Mouse (Mus musculus) limb, embryonic 14.5 days (tissue): ENCODE results near the gene Nr4a3. TPM values are rescaled to one million over a fixed set of nuclear protein-coding genes. Genes with fewer than 3 reads are reported as not detected.

Experiments
- ATAC-seq: fragments of 200-750 bp; cut with Nextera tagmentation; 2 replicates; pipeline ENCODE4 v1.8.0; 2017; ENCODE audit warnings: low read depth, moderate number of reproducible peaks, moderate TSS enrichment; ENCODE audit not compliant: low FRiP score
- DNase-seq: peaks from one replicate; pipeline ENCODE4 v3.0.0-alpha.2; 2015; ENCODE audit warnings: low spot score
- H3K27ac ChIP-seq: fragments of 300-500 bp; sonication (generic); replicated peaks from 2 replicates; pipeline ENCODE4 v1.5.1; 2014; ENCODE audit warnings: low read depth, mild to moderate bottlenecking, low read length, moderate library complexity, mixed read lengths
- H3K27me3 ChIP-seq: fragments of 300-500 bp; sonication (generic); 2 replicates; pipeline ENCODE4 v1.6.1; 2014; ENCODE audit warnings: low read length, mixed read lengths; ENCODE audit not compliant: control insufficient read depth, insufficient read depth
- H3K36me3 ChIP-seq: fragments of 300-500 bp; sonication (generic); 2 replicates; pipeline ENCODE4 v1.6.1; 2014; ENCODE audit warnings: mild to moderate bottlenecking, low read length, moderate library complexity, mixed read lengths; ENCODE audit not compliant: control insufficient read depth, insufficient read depth
- H3K4me1 ChIP-seq: fragments of 300-500 bp; sonication (generic); 2 replicates; pipeline ENCODE4 v1.6.1; 2014; ENCODE audit warnings: antibody characterized with exemption, low read length, mixed read lengths; ENCODE audit not compliant: control insufficient read depth, insufficient read depth
- H3K4me2 ChIP-seq: fragments of 300-500 bp; sonication (generic); replicated peaks from 2 replicates; pipeline ENCODE4 v1.6.1; 2014; ENCODE audit warnings: low read depth, mild to moderate bottlenecking, low read length, moderate library complexity; ENCODE audit not compliant: severe bottlenecking
- H3K4me3 ChIP-seq: fragments of 300-500 bp; sonication (generic); replicated peaks from 2 replicates; pipeline ENCODE4 v1.5.1; 2014; ENCODE audit warnings: low read length
- H3K9ac ChIP-seq: fragments of 300-500 bp; sonication (generic); 2 replicates; pipeline ENCODE4 v1.6.1; 2014; ENCODE audit warnings: mild to moderate bottlenecking, low read depth, low read length, moderate library complexity; ENCODE audit not compliant: severe bottlenecking
- H3K9me3 ChIP-seq: fragments of 300-500 bp; sonication (generic); 2 replicates; pipeline ENCODE4 v1.6.1; 2016; ENCODE audit warnings: low read length; ENCODE audit not compliant: control insufficient read depth
- POLR2A ChIP-seq: fragments of 200-500 bp; IDR thresholded peaks from 2 replicates; pipeline ENCODE4 v1.8.0; 2012; ENCODE audit warnings: inconsistent platforms, mild to moderate bottlenecking, moderate library complexity, borderline replicate concordance; ENCODE audit not compliant: insufficient read depth, insufficient read length; ENCODE audit errors: extremely low read depth
- WGBS: fragments of 180-500 bp; shearing (Covaris S2); extraction: QIAGEN DNeasy Blood & Tissue Kit; methylation state at CpG from one replicate; pipeline ENCODE4 v1.1.7; 2014; 5-methylcytosine and 5-hydroxymethylcytosine counted together
- polyA plus RNA-seq, 2 experiments: library from polyadenylated mRNA; depleted of rRNA in 1 of 2; stranded (reverse) in 1 of 2; unstranded in 1 of 2; fragments of >200 nt; fragmentation: Nextera tagmentation in 1 of 2; extraction: Ambion mirVana in 1 of 2; gene quantifications; 2 replicates each; pipeline versions ENCODE4 v1.2.1 to v1.2.3; 2012 to 2014

Nr4a3 gene
- polyA plus RNA-seq, 2 experiments: 0.44 to 0.79 TPM

- no peak for ATAC-seq
- no peaks in the 10 kb centered on the region for H3K27me3 ChIP-seq
- no peak overlapping the region for H3K9ac ChIP-seq
- no peak overlapping the region for H3K27ac ChIP-seq
- no peaks in the 10 kb centered on the region for H3K4me1 ChIP-seq
- H3K4me2 ChIP-seq: no peak overlapping the region
- no peaks in the 10 kb centered on the region for H3K36me3 ChIP-seq
- DNase-seq: no peak
- H3K4me3 ChIP-seq: no peak overlapping the region
- WGBS: 80% methylated on average over 3 of the region's 3 CpGs
- H3K9me3 ChIP-seq: no peaks in the 10 kb centered on the region
- no peak for TF ChIP-seq POLR2A
These were observed 27.1 kb downstream of the Nr4a3 start for GRCm38 (mm10) chr4:48072006-48072405.

- DNase-seq: no peak
- peaks cover 4% of the 10 kb centered on the region; the same call in 1 of the 2 replicates for H3K4me1 ChIP-seq
- WGBS: 87% methylated on average over 6 of the region's 6 CpGs
- no peaks in the 10 kb centered on the region for H3K27me3 ChIP-seq
- TF ChIP-seq POLR2A: no peak
- H3K27ac ChIP-seq: no peak overlapping the region
- H3K9ac ChIP-seq: no peak overlapping the region
- H3K36me3 ChIP-seq: no peaks in the 10 kb centered on the region
- H3K4me3 ChIP-seq: no peak overlapping the region
- no peak for ATAC-seq
- no peak overlapping the region for H3K4me2 ChIP-seq
- no peaks in the 10 kb centered on the region for H3K9me3 ChIP-seq
These were observed 28.4 kb downstream of the Nr4a3 start for GRCm38 (mm10) chr4:48073325-48073724.

- Histone ChIP-seq H3K9me3 (no peaks in the 10 kb centered on the region), H3K4me3 (no peak overlapping the region), H3K4me1 (peaks cover 4% of the 10 kb centered on the region; the same call in 1 of the 2 replicates), H3K27me3 (no peaks in the 10 kb centered on the region), H3K36me3 (no peaks in the 10 kb centered on the region), H3K4me2 (no peak overlapping the region), H3K27ac (no peak overlapping the region), H3K9ac (no peak overlapping the region)
- ATAC-seq: no peak
- no peak for DNase-seq
- no peak for TF ChIP-seq POLR2A
- WGBS: 86% methylated on average over 5 of the region's 5 CpGs
These were observed 29.7 kb downstream of the Nr4a3 start for GRCm38 (mm10) chr4:48074451-48075240.

- ATAC-seq: no peak
- Histone ChIP-seq H3K4me3 (no peak overlapping the region), H3K9me3 (no peaks in the 10 kb centered on the region), H3K27ac (no peak overlapping the region), H3K4me2 (no peak overlapping the region; the same call in 1 of the 2 replicates), H3K9ac (no peak overlapping the region), H3K36me3 (no peaks in the 10 kb centered on the region), H3K27me3 (no peaks in the 10 kb centered on the region), H3K4me1 (peaks cover 4% of the 10 kb centered on the region; the same call in 1 of the 2 replicates)
- 52% methylated on average over 13 of the region's 13 CpGs for WGBS
- no peak for DNase-seq
- TF ChIP-seq POLR2A: no peak
These were observed 31.9 kb downstream of the Nr4a3 start for GRCm38 (mm10) chr4:48076693-48077471.

- H3K27me3 ChIP-seq: no peaks in the 10 kb centered on the region
- ATAC-seq (no peak), DNase-seq (no peak)
- H3K27ac ChIP-seq: no peak overlapping the region
- no peak overlapping the region for H3K9ac ChIP-seq
- H3K4me1 ChIP-seq: peaks cover 4% of the 10 kb centered on the region; the same call in 1 of the 2 replicates
- H3K9me3 ChIP-seq: no peaks in the 10 kb centered on the region
- H3K4me2 ChIP-seq: no peak overlapping the region
- H3K36me3 ChIP-seq: no peaks in the 10 kb centered on the region
- 5% methylated on average over 4 of the region's 4 CpGs for WGBS
- no peak for TF ChIP-seq POLR2A
- H3K4me3 ChIP-seq: no peak overlapping the region
These were observed 33.3 kb downstream of the Nr4a3 start for GRCm38 (mm10) chr4:48078213-48078612.
